Comparison of ENCODE assay signal across 10 mouse cellular contexts in the genomic region with DNA sequence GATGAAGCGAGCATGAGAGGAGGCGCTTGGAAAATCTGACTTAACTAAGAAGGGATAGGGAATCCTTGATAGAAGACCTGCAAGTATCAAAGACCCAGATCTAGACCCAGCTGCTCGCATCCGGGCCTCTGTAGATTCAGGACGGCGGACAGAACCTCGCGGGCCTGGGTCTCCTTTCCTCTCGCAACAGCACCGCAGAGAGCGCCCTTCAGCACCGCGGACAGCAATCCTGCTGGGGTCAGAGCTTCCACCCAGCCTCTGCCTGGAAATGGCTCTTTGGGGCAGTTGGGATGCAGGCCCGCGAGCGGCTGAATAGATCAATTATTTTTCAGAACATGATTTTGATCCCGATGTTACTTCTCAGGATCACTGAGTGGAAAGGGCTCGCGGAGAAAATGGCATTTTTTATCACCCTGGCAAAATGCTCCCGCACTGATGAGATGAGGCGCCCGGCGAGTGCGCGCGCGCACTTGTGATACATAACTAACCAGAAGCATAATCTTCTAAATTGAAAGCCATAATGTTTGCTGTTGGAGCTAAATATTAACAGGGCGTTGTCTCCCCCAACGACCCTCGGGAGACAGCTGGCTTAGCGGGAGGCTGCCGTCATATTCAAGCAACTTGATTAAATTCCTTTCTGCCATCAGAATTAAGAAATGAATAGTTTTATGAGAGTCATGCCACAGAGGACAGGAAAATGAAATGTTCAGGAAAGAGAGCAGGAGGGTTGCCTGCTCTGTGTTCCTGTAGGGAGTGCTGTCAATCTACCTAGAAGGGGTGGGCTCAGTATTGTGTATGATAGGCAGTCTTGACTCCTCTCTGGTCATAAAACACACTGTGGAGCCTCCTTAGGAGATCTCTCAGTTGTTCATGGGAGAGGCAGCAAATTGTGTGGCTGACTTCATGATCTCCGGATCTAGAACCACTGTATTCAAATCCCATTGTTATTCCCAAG.
A peak's percentile ranks its signal among the peaks of the same experiment; 100 is the strongest.
DNase-seq lines count a peak whose midpoint lies in the region; ATAC-seq and TF ChIP-seq lines count a peak whose summit lies in the region.
"Had no signal": no experiment of that assay in that cellular context is flagged by ENCODE, and none has a peak within 500 bp of the region (broad histone marks: within the 10 kb centered on the region; RNA-seq: fewer than 3 reads in every experiment).

No protein-coding gene starts in this region.

- H3K9me3 ChIP-seq in heart, postnatal 0 days (replicated peaks; ENCODE audit: control insufficient read depth, low read length): no peaks in the 10 kb centered on the region
- H3K9me3 ChIP-seq in heart, embryonic 12.5 days (replicated peaks): no peaks in the 10 kb centered on the region
- H3K9me3 ChIP-seq in forebrain, embryonic 13.5 days (replicated peaks): no peaks in the 10 kb centered on the region
- no peaks in the 10 kb centered on the region for H3K9me3 ChIP-seq in intestine, embryonic 15.5 days
- no peaks in the 10 kb centered on the region for H3K9me3 ChIP-seq in stomach, postnatal 0 days (ENCODE audit: control insufficient read depth, low read length)
- H3K9me3 ChIP-seq: heart, embryonic 13.5 days had no signal

- H3K4me3 ChIP-seq in heart, postnatal 0 days (ENCODE audit: low read depth, low read length): no peak overlapping the region
- H3K4me3 ChIP-seq in heart, embryonic 12.5 days: no peak overlapping the region
- no peak overlapping the region for H3K4me3 ChIP-seq in forebrain, embryonic 13.5 days
- no peak overlapping the region for H3K4me3 ChIP-seq in intestine, embryonic 15.5 days (replicated peaks)
- no peak overlapping the region for H3K4me3 ChIP-seq in stomach, postnatal 0 days (ENCODE audit: low read depth, low read length)
- H3K4me3 ChIP-seq: heart, embryonic 13.5 days had no signal

- H3K36me3 ChIP-seq in heart, postnatal 0 days (replicated peaks; ENCODE audit: control insufficient read depth, insufficient read depth, low read length): no peaks in the 10 kb centered on the region
- no peaks in the 10 kb centered on the region for H3K36me3 ChIP-seq in heart, embryonic 12.5 days
- no peaks in the 10 kb centered on the region for H3K36me3 ChIP-seq in forebrain, embryonic 13.5 days (ENCODE audit: poor library complexity, severe bottlenecking)
- H3K36me3 ChIP-seq in intestine, embryonic 15.5 days: no peaks in the 10 kb centered on the region
- no peaks in the 10 kb centered on the region for H3K36me3 ChIP-seq in stomach, postnatal 0 days (ENCODE audit: control insufficient read depth, insufficient read depth, low read length)
- H3K36me3 ChIP-seq: heart, embryonic 13.5 days had no signal

- 25% methylated on average over 33 of the region's 33 CpGs for WGBS in heart, postnatal 0 days
- 21% methylated on average over 33 of the region's 33 CpGs for WGBS in heart, embryonic 12.5 days
- 16% methylated on average over 33 of the region's 33 CpGs for WGBS in forebrain, embryonic 13.5 days
- WGBS in intestine, embryonic 15.5 days: 14% methylated on average over 33 of the region's 33 CpGs
- 17% methylated on average over 33 of the region's 33 CpGs for WGBS in stomach, postnatal 0 days

- H3K27ac ChIP-seq in heart, postnatal 0 days (ENCODE audit: low read depth): no peak overlapping the region
- no peak overlapping the region for H3K27ac ChIP-seq in heart, embryonic 12.5 days (ENCODE audit: poor library complexity, severe bottlenecking)
- H3K27ac ChIP-seq in forebrain, embryonic 13.5 days: no peak overlapping the region
- no peak overlapping the region for H3K27ac ChIP-seq in intestine, embryonic 15.5 days
- H3K27ac ChIP-seq in stomach, postnatal 0 days (replicated peaks): no peak overlapping the region
- H3K27ac ChIP-seq: heart, embryonic 13.5 days had no signal

- no peak for TF ChIP-seq EP300 in heart, postnatal 0 days (IDR thresholded peaks at IDR 0.05; ENCODE audit: low read depth)
- TF ChIP-seq EP300 in stomach, postnatal 0 days (optimal IDR thresholded peaks at IDR 0.05): no peak

- H3K9ac ChIP-seq in heart, postnatal 0 days (replicated peaks; ENCODE audit: low read depth, low read length): no peak overlapping the region
- H3K9ac ChIP-seq in heart, embryonic 12.5 days: no peak overlapping the region
- no peak overlapping the region for H3K9ac ChIP-seq in forebrain, embryonic 13.5 days
- H3K9ac ChIP-seq in intestine, embryonic 15.5 days: no peak overlapping the region
- no peak overlapping the region for H3K9ac ChIP-seq in stomach, postnatal 0 days (ENCODE audit: low read length)
- H3K9ac ChIP-seq: heart, embryonic 13.5 days had no signal

- H3K4me1 ChIP-seq in heart, postnatal 0 days (ENCODE audit: control insufficient read depth, insufficient read depth): no peaks in the 10 kb centered on the region
- H3K4me1 ChIP-seq in heart, embryonic 12.5 days (replicated peaks): no peaks in the 10 kb centered on the region
- H3K4me1 ChIP-seq in forebrain, embryonic 13.5 days: peaks cover 14% of the 10 kb centered on the region
- H3K4me1 ChIP-seq in intestine, embryonic 15.5 days (replicated peaks): no peaks in the 10 kb centered on the region
- H3K4me1 ChIP-seq in stomach, postnatal 0 days (replicated peaks; ENCODE audit: control insufficient read depth, insufficient read depth): no peaks in the 10 kb centered on the region
- H3K4me1 ChIP-seq: heart, embryonic 13.5 days had no signal

- ATAC-seq in heart, postnatal 0 days (ENCODE audit: insufficient read depth, low read depth): no peak; the same call in 1 of the 2 replicates
- ATAC-seq in heart, embryonic 12.5 days (ENCODE audit: insufficient number of reproducible peaks, low FRiP score): no peak
- no peak for ATAC-seq in forebrain, embryonic 13.5 days
- ATAC-seq in intestine, embryonic 15.5 days: peak; percentile 83
- no peak for ATAC-seq in stomach, postnatal 0 days (ENCODE audit: low FRiP score, low TSS enrichment)
- ATAC-seq: Patski had no signal

- H3K27me3 ChIP-seq in heart, postnatal 0 days (ENCODE audit: control insufficient read depth, insufficient read depth, low read length): no peaks in the 10 kb centered on the region
- peaks cover 16% of the 10 kb centered on the region; the same call in 1 of the 2 replicates for H3K27me3 ChIP-seq in heart, embryonic 12.5 days (replicated peaks)
- peaks cover 30% of the 10 kb centered on the region for H3K27me3 ChIP-seq in forebrain, embryonic 13.5 days
- 0 out of 2 replicates have a peak, but pooled peaks cover 3% of the 10 kb centered on the region for H3K27me3 ChIP-seq in intestine, embryonic 15.5 days (replicated peaks)
- H3K27me3 ChIP-seq in stomach, postnatal 0 days (ENCODE audit: control insufficient read depth, insufficient read depth, low read length): no peaks in the 10 kb centered on the region
- H3K27me3 ChIP-seq: Patski had no signal

- no peak overlapping the region for H3K4me2 ChIP-seq in heart, postnatal 0 days (ENCODE audit: low read depth, low read length)
- H3K4me2 ChIP-seq in heart, embryonic 12.5 days: no peak overlapping the region
- H3K4me2 ChIP-seq in forebrain, embryonic 13.5 days: peak overlapping the region; percentile 42
- 0 out of 2 replicates have a peak overlapping the region, but pooled peaks have one; percentile 6 for H3K4me2 ChIP-seq in intestine, embryonic 15.5 days (replicated peaks)
- H3K4me2 ChIP-seq in stomach, postnatal 0 days (replicated peaks; ENCODE audit: low read depth): no peak overlapping the region
- H3K4me2 ChIP-seq: heart, embryonic 13.5 days had no signal

- no peak for TF ChIP-seq CTCF in heart, postnatal 0 days (IDR thresholded peaks at IDR 0.05; ENCODE audit: low read depth)
- TF ChIP-seq CTCF in stomach, postnatal 0 days (IDR thresholded peaks at IDR 0.05; ENCODE audit: low read depth): no peak

- peak; percentile 33 for DNase-seq in heart, postnatal 0 days (ENCODE audit: low spot score)
- DNase-seq in ZHBTc4 (ENCODE audit: low read depth, low spot score) (peak; percentile 91), MN1 (ENCODE audit: low spot score) (no peak)
- peak; percentile 21 for DNase-seq in lung, postnatal 36 days
- DNase-seq in stomach, postnatal 0 days (ENCODE audit: low spot score): peak; percentile 77

Comparison
In these comparisons a context has a peak if more than half of its experiments do, and no peak if none do; other contexts are left out.
1. H3K4me2 ChIP-seq: peak in forebrain, embryonic 13.5 days (single experiment) and intestine, embryonic 15.5 days (single experiment); none in heart, postnatal 0 days (single experiment), heart, embryonic 12.5 days (single experiment) and stomach, postnatal 0 days (single experiment).